Mouse (Mus musculus) small intestine, adult 2 months (tissue): Measurements from ENCODE around the gene Gm37240.

Experiments
- CTCF ChIP-seq: fragments of 200-500 bp; IDR thresholded peaks from 2 replicates; pipeline ENCODE4 v1.5.1; 2012; ENCODE audit warnings: low read depth, mild to moderate bottlenecking, control low read depth, inconsistent platforms, low read length, moderate library complexity, mixed read lengths; ENCODE audit not compliant: insufficient replicate concordance, insufficient read length; ENCODE audit errors: extremely low read depth
- POLR2A ChIP-seq: fragments of 200-500 bp; IDR thresholded peaks from 2 replicates; pipeline ENCODE4 v1.6.1; 2012; ENCODE audit warnings: low read depth, mild to moderate bottlenecking, control low read depth, inconsistent platforms, low read length, moderate library complexity

DNA sequence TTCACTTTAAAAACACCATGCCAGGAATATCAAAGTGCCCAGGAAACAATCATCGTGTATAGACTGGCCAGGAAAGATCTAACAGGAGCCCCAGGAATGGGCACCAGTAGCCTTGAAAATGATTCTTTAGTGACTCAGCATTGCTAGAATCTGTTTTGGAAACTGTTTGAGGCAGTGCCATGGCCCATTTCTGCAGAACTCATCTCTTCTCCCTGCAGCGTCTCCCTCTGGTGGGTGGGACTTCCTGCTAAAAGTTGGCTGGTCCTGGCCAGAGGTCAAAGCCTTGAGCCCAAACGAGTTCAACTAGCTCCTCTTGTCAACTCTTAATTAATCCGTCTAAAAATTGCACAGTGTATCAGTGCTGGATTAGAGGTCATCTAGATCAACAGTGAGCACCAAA lies 833.8 kb downstream of the Gm37240 start:
- TF ChIP-seq CTCF = no peak
- no peak for TF ChIP-seq POLR2A
